Mouse (Mus musculus): ENCODE measurements around the gene Ddx17. TPM values are rescaled to one million over a fixed set of nuclear protein-coding genes. Genes with fewer than 3 reads are reported as not detected.

The Ddx17 gene
- polyA plus RNA-seq, 1 experiment from 2014 or later = 29.8 TPM

- peaks cover 59% of the 10 kb centered on the region for H3K27me3 ChIP-seq (replicated peaks; ENCODE audit: control insufficient read depth, insufficient read depth, low read length)
- ATAC-seq = no peak
- no peak overlapping the region for H3K4me2 ChIP-seq (ENCODE audit: low read depth, low read length)
- H3K4me1 ChIP-seq (ENCODE audit: control insufficient read depth, insufficient read depth, low read length) = peaks cover 17% of the 10 kb centered on the region
- 33% methylated on average over 6 of the region's 6 CpGs for WGBS
- no peaks in the 10 kb centered on the region for H3K36me3 ChIP-seq (ENCODE audit: control insufficient read depth, insufficient read depth, low read length)
- no peaks in the 10 kb centered on the region for H3K9me3 ChIP-seq (ENCODE audit: control insufficient read depth, low read length)
- H3K4me3 ChIP-seq (ENCODE audit: low read length) = no peak overlapping the region
- no peak overlapping the region for H3K27ac ChIP-seq (ENCODE audit: low read length)
- H3K9ac ChIP-seq (ENCODE audit: low read depth, low read length) = no peak overlapping the region
These were observed 36.5 kb downstream of the Ddx17 start for GRCm38 (mm10) chr15:79509998-79510397.

DNA sequence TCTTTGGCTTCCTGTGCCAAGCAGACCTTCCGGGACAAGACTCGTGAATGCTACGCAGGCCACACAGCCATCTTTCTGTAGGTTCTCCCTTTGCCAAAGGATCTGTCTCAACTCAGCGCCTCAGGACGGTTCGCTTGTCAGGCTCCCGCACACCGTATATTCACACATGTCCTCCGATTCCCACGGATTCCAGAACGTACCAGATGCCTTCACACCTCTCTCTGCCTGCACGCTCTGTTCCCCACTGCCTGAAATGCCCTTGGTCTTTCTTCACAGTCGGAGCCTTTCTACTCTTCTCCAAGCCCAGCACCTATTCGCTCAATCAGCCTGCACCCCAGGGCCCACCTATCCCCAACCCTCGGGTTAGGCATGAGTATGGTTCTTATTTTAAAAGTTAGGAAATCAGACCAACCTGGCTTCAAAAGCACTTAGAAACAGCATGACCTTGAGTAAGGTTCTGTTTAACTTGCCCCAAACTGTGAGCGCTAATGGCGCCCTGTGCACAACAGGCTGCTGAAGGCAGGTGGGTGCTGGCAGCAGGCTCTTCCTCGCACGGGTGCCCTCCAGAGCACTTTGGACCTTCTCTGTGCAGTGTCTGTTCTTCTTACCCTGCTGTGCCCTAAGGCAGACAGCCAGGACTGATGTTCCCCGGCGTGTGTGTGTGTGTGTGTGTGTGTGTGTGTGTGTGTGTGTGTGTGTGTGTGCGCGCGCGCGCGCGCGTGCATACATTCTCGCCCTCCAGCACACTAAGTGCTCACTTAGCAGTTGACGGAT, 39.3 kb downstream of the Ddx17 start:
- no peak for ATAC-seq
- H3K9ac ChIP-seq (ENCODE audit: low read depth, low read length) = no peak overlapping the region
- peaks cover 70% of the 10 kb centered on the region for H3K27me3 ChIP-seq (replicated peaks; ENCODE audit: control insufficient read depth, insufficient read depth, low read length)
- 41% methylated on average over 31 of the region's 31 CpGs for WGBS
- no peak overlapping the region for H3K4me3 ChIP-seq (ENCODE audit: low read length)
- H3K27ac ChIP-seq (ENCODE audit: low read length) = no peak overlapping the region
- H3K4me2 ChIP-seq (ENCODE audit: low read depth, low read length) = no peak overlapping the region
- no peaks in the 10 kb centered on the region for H3K36me3 ChIP-seq (ENCODE audit: control insufficient read depth, insufficient read depth, low read length)
- no peaks in the 10 kb centered on the region for H3K9me3 ChIP-seq (ENCODE audit: control insufficient read depth, low read length)
- peaks cover 18% of the 10 kb centered on the region for H3K4me1 ChIP-seq (ENCODE audit: control insufficient read depth, insufficient read depth, low read length)

DNA sequence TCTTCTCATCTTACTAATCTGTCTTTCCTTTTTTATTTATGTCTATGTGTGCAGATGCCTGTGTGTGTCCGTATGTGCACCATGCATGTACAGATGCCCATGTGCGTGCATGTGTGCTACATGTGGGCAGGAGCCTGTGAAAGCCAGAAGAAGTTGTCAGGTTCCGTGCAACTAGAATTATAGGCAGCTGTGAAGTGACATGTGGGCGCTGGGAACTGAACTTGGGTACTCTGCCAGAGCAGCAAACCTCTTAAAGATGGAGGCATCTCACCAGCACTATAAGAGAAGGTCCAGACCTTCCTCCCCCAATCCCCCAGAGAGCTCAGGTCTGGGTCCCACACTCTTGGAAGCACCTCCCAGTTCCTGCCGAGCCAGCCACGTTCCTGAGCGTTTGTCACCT, 40.1 kb downstream of the Ddx17 start:
- Histone ChIP-seq H3K27me3 (replicated peaks; ENCODE audit: control insufficient read depth, insufficient read depth, low read length) (peaks cover 73% of the 10 kb centered on the region), H3K9ac (ENCODE audit: low read depth, low read length) (no peak overlapping the region), H3K36me3 (ENCODE audit: control insufficient read depth, insufficient read depth, low read length) (no peaks in the 10 kb centered on the region), H3K27ac (ENCODE audit: low read length) (no peak overlapping the region), H3K4me3 (ENCODE audit: low read length) (peak overlapping the region; percentile 66; the same call in 1 of the 2 replicates), H3K9me3 (ENCODE audit: control insufficient read depth, low read length) (no peaks in the 10 kb centered on the region), H3K4me2 (ENCODE audit: low read depth, low read length) (no peak overlapping the region), H3K4me1 (ENCODE audit: control insufficient read depth, insufficient read depth, low read length) (peaks cover 14% of the 10 kb centered on the region)
- ATAC-seq = no peak
- WGBS = 33% methylated on average over 7 of the region's 7 CpGs

- H3K9me3 ChIP-seq (ENCODE audit: control insufficient read depth, low read length) = no peaks in the 10 kb centered on the region
- H3K9ac ChIP-seq (ENCODE audit: low read depth, low read length) = peak overlapping the region; percentile 68
- 1% methylated on average over 53 of the region's 71 CpGs for WGBS
- ATAC-seq = peak; percentile 63
- H3K27ac ChIP-seq (ENCODE audit: low read length) = no peak overlapping the region
- peak overlapping the region; percentile 66 for H3K4me3 ChIP-seq (ENCODE audit: low read length)
- peaks cover 12% of the 10 kb centered on the region for H3K4me1 ChIP-seq (ENCODE audit: control insufficient read depth, insufficient read depth, low read length)
- peak overlapping the region; percentile 100 for H3K4me2 ChIP-seq (ENCODE audit: low read depth, low read length)
- H3K36me3 ChIP-seq (ENCODE audit: control insufficient read depth, insufficient read depth, low read length) = no peaks in the 10 kb centered on the region
- peaks cover 71% of the 10 kb centered on the region for H3K27me3 ChIP-seq (replicated peaks; ENCODE audit: control insufficient read depth, insufficient read depth, low read length)
These were observed 40.8 kb downstream of the Ddx17 start for GRCm38 (mm10) chr15:79505616-79506283.

GRCm38 (mm10) chr15:79504707-79505452, 41.7 kb downstream of the Ddx17 start, which contains the start of gene Kcnj4:
Gene Kcnj4 (minus strand): TSS chr15:79505241.
- Histone ChIP-seq H3K4me1 (ENCODE audit: control insufficient read depth, insufficient read depth, low read length) (peaks cover 12% of the 10 kb centered on the region), H3K4me3 (ENCODE audit: low read length) (peak within 1 kb of the TSS; percentile 66), H3K9me3 (ENCODE audit: control insufficient read depth, low read length) (no peaks in the 10 kb centered on the region), H3K27ac (ENCODE audit: low read length) (no peak within 1 kb of the TSS), H3K4me2 (ENCODE audit: low read depth, low read length) (peak within 1 kb of the TSS; percentile 100), H3K36me3 (ENCODE audit: control insufficient read depth, insufficient read depth, low read length) (no peaks in the 10 kb centered on the region), H3K27me3 (replicated peaks; ENCODE audit: control insufficient read depth, insufficient read depth, low read length) (peaks cover 62% of the 10 kb centered on the region), H3K9ac (ENCODE audit: low read depth, low read length) (peak within 1 kb of the TSS; percentile 68)
- ATAC-seq = no peak; the same call in none of the 2 replicates
- WGBS = under 1% methylated on average over 60 of the region's 60 CpGs

DNA sequence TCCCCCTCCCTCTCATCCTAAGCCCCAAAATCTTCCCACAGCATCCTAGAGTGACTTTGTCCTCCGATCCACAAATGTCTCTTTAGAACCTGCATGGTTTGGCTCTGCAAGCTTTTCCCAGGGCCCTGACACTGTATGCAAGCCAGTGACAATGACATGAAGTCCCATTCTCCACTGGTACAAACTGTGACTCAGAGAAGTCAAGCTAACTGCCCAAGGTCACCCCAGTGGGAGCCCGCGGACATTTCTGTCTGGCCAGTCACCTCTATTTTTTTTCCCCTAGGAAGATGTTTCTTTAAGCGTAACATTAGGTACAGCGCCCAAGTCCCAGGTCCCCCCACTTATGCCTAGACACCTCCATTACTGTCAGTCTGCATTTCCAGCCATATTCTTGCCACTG, 43.1 kb downstream of the Ddx17 start:
- no peak overlapping the region for H3K27ac ChIP-seq (ENCODE audit: low read length)
- WGBS = 75% methylated on average over 5 of the region's 5 CpGs
- H3K9ac ChIP-seq (ENCODE audit: low read depth, low read length) = no peak overlapping the region
- H3K4me3 ChIP-seq (ENCODE audit: low read length) = no peak overlapping the region
- H3K4me1 ChIP-seq (ENCODE audit: control insufficient read depth, insufficient read depth, low read length) = peaks cover 12% of the 10 kb centered on the region
- no peaks in the 10 kb centered on the region for H3K36me3 ChIP-seq (ENCODE audit: control insufficient read depth, insufficient read depth, low read length)
- no peak overlapping the region for H3K4me2 ChIP-seq (ENCODE audit: low read depth, low read length)
- H3K9me3 ChIP-seq (ENCODE audit: control insufficient read depth, low read length) = no peaks in the 10 kb centered on the region
- H3K27me3 ChIP-seq (replicated peaks; ENCODE audit: control insufficient read depth, insufficient read depth, low read length) = peaks cover 59% of the 10 kb centered on the region
- ATAC-seq = no peak

GRCm38 (mm10) chr15:79502891-79503341, 43.6 kb downstream of the Ddx17 start:
- H3K36me3 ChIP-seq (ENCODE audit: control insufficient read depth, insufficient read depth, low read length) = no peaks in the 10 kb centered on the region
- H3K4me3 ChIP-seq (ENCODE audit: low read length) = no peak overlapping the region
- H3K27ac ChIP-seq (ENCODE audit: low read length) = no peak overlapping the region
- no peak overlapping the region for H3K4me2 ChIP-seq (ENCODE audit: low read depth, low read length)
- WGBS = 21% methylated on average over 18 of the region's 18 CpGs
- H3K4me1 ChIP-seq (ENCODE audit: control insufficient read depth, insufficient read depth, low read length) = peaks cover 12% of the 10 kb centered on the region
- no peaks in the 10 kb centered on the region for H3K9me3 ChIP-seq (ENCODE audit: control insufficient read depth, low read length)
- H3K9ac ChIP-seq (ENCODE audit: low read depth, low read length) = no peak overlapping the region
- ATAC-seq = no peak
- peaks cover 56% of the 10 kb centered on the region for H3K27me3 ChIP-seq (replicated peaks; ENCODE audit: control insufficient read depth, insufficient read depth, low read length)

DNA sequence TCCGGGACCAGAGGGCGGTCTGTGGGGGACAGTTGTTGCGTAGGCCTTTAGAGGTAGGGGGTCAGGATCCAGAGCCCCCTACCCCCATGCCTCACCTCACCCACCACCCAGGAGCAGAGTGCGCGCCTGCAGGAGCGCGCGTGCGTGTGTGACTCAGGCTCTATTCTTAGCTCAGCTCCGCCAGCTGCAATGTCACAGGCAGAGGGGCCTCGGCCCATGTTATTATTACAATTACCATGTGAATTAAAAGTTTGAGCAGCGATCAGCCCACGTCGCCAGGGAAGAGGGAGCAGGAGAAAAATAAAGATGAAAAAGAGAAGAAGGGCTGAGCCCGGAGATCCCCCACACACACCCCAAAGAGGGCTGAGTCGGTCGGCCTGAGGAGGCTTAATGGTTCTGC, 46.4 kb downstream of the Ddx17 start:
- no peaks in the 10 kb centered on the region for H3K9me3 ChIP-seq (ENCODE audit: control insufficient read depth, low read length)
- H3K4me3 ChIP-seq (ENCODE audit: low read length) = no peak overlapping the region
- no peak for ATAC-seq
- H3K4me2 ChIP-seq (ENCODE audit: low read depth, low read length) = no peak overlapping the region
- no peak overlapping the region for H3K9ac ChIP-seq (ENCODE audit: low read depth, low read length)
- H3K27ac ChIP-seq (ENCODE audit: low read length) = no peak overlapping the region
- H3K36me3 ChIP-seq (ENCODE audit: control insufficient read depth, insufficient read depth, low read length) = no peaks in the 10 kb centered on the region
- H3K4me1 ChIP-seq (ENCODE audit: control insufficient read depth, insufficient read depth, low read length) = peaks cover 5% of the 10 kb centered on the region
- 68% methylated on average over 17 of the region's 17 CpGs for WGBS
- peaks cover 36% of the 10 kb centered on the region for H3K27me3 ChIP-seq (replicated peaks; ENCODE audit: control insufficient read depth, insufficient read depth, low read length)

DNA sequence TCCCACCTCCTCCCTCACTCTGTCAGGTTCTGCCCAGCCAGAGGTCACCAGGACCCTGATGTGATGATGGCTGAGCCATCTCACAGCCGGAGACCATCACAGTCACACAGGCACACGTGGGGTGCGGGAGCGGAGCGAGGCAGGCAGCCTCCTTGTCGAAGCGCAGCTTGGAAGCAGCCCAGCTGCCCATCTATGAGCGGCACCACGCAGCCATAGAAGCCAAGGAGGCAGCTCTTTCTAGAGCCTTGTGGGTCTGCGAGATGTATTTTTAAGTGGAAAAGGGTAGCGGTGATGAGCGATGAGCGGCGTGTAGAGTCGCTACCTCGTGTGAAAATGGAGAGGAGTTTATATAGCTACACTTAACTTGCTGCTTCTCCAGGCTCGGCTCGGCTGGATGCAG, 53.0 kb downstream of the Ddx17 start:
- Histone ChIP-seq H3K4me1 (ENCODE audit: control insufficient read depth, insufficient read depth, low read length) (no peaks in the 10 kb centered on the region), H3K27me3 (replicated peaks; ENCODE audit: control insufficient read depth, insufficient read depth, low read length) (peaks cover 5% of the 10 kb centered on the region; the same call in 1 of the 2 replicates), H3K4me2 (ENCODE audit: low read depth, low read length) (no peak overlapping the region), H3K9me3 (ENCODE audit: control insufficient read depth, low read length) (no peaks in the 10 kb centered on the region), H3K27ac (ENCODE audit: low read length) (no peak overlapping the region), H3K4me3 (ENCODE audit: low read length) (no peak overlapping the region), H3K36me3 (ENCODE audit: control insufficient read depth, insufficient read depth, low read length) (no peaks in the 10 kb centered on the region), H3K9ac (ENCODE audit: low read depth, low read length) (no peak overlapping the region)
- 42% methylated on average over 18 of the region's 18 CpGs for WGBS
- ATAC-seq = no peak
